Mouse (Mus musculus) CH12.LX (cell line): Measurements from ENCODE around the gene Dag1. TPM values are rescaled to one million over a fixed set of nuclear protein-coding genes. Genes with fewer than 3 reads are reported as not detected.

ENCODE experiments used
- DNase-seq: peaks from one replicate; pipeline ENCODE4 v3.0.0-alpha.2; 2013; ENCODE audit errors: extremely low read depth
- H3K27ac ChIP-seq: 2 replicates; pipeline ENCODE4 v1.5.1; 2012; ENCODE audit warnings: low read depth, mild to moderate bottlenecking, control low read depth, moderate library complexity; ENCODE audit not compliant: insufficient read depth
- H3K27me3 ChIP-seq: replicated peaks from 2 replicates; pipeline ENCODE3; 2012; ENCODE audit warnings: inconsistent platforms
- H3K36me3 ChIP-seq, 2 experiments: replicated peaks in 1 of 2; 2 replicates each; pipeline versions ENCODE3 to v1.6.1; 2012; ENCODE audit warnings: inconsistent platforms in 1 of 2, low read length in 1 of 2, mild to moderate bottlenecking in 1 of 2, mixed read lengths in 1 of 2, moderate library complexity in 1 of 2; ENCODE audit not compliant: control insufficient read depth in 1 of 2, insufficient read depth in 1 of 2
- H3K4me1 ChIP-seq, 2 experiments: 2 replicates each; pipeline ENCODE4 v1.6.1; 2012; ENCODE audit warnings: inconsistent platforms in 1 of 2, moderate library complexity in 1 of 2; ENCODE audit not compliant: insufficient read depth in 2 of 2, control insufficient read depth in 1 of 2
- H3K4me2 ChIP-seq: 2 replicates; pipeline ENCODE4 v1.6.1; 2012; ENCODE audit warnings: low read depth, mild to moderate bottlenecking, control low read depth; ENCODE audit not compliant: poor library complexity, insufficient read depth, severe bottlenecking
- H3K4me3 ChIP-seq, 3 experiments: fragments of 150-350 bp in 1 of 3; sonication (generic) in 1 of 3; replicated peaks in 1 of 3; 2 replicates each; pipeline versions ENCODE3 to v1.5.1; 2011 to 2012; ENCODE audit warnings: low read depth in 2 of 3, low read length in 2 of 3, mild to moderate bottlenecking in 2 of 3, moderate library complexity in 2 of 3, control low read depth in 1 of 3, improper control_type of control experiment in 1 of 3, inconsistent platforms in 1 of 3, mixed read lengths in 1 of 3; ENCODE audit not compliant: poor library complexity in 1 of 3
- H3K79me2 ChIP-seq: replicated peaks from 2 replicates; pipeline ENCODE4 v1.6.1; 2012; ENCODE audit warnings: mild to moderate bottlenecking, moderate library complexity; ENCODE audit not compliant: control insufficient read depth, poor library complexity, insufficient read depth, severe bottlenecking; ENCODE audit errors: extremely low read depth
- H3K9ac ChIP-seq: 2 replicates; pipeline ENCODE4 v1.6.1; 2012; ENCODE audit warnings: low read depth, mild to moderate bottlenecking, control low read depth, moderate library complexity; ENCODE audit not compliant: insufficient read depth
- H3K9me3 ChIP-seq: replicated peaks from 2 replicates; pipeline ENCODE3; 2012; ENCODE audit warnings: low read length, inconsistent platforms, mixed read lengths
- BHLHE40 ChIP-seq: IDR thresholded peaks from 2 replicates; pipeline ENCODE4 v1.6.1; 2011; ENCODE audit warnings: mild to moderate bottlenecking, low read depth, low read length, improper control_type of control experiment
- CHD1 ChIP-seq: IDR thresholded peaks from 2 replicates; pipeline ENCODE4 v1.6.1; 2012; ENCODE audit warnings: low read depth, low read length, improper control_type of control experiment, inconsistent platforms
- CHD2 ChIP-seq: IDR thresholded peaks from 2 replicates; pipeline ENCODE4 v1.6.1; 2011; ENCODE audit warnings: low read length, improper control_type of control experiment
- CTCF ChIP-seq, 2 experiments: IDR thresholded peaks in 1 of 2; conservative IDR thresholded peaks in 1 of 2; 2 replicates each; pipeline ENCODE4 v1.5.1; 2011 to 2012; ENCODE audit warnings: low read depth in 2 of 2, low read length in 2 of 2, improper control_type of control experiment in 1 of 2, inconsistent platforms in 1 of 2, mild to moderate bottlenecking in 1 of 2, moderate library complexity in 1 of 2
- ELF1 ChIP-seq: IDR thresholded peaks from 2 replicates; pipeline ENCODE4 v1.6.1; 2014; ENCODE audit warnings: low read depth, mild to moderate bottlenecking, inconsistent platforms, low read length, improper control_type of control experiment
- ETS1 ChIP-seq: conservative IDR thresholded peaks from 2 replicates; pipeline ENCODE4 v1.6.1; 2012; ENCODE audit warnings: low read depth, mild to moderate bottlenecking, inconsistent platforms, low read length, improper control_type of control experiment, moderate library complexity
- GABPA ChIP-seq: IDR thresholded peaks from 2 replicates; pipeline ENCODE4 v1.6.1; 2012; ENCODE audit warnings: low read depth, low read length, improper control_type of control experiment, inconsistent platforms; ENCODE audit not compliant: insufficient replicate concordance
- HCFC1 ChIP-seq: IDR thresholded peaks from 2 replicates; pipeline ENCODE4 v1.6.1; 2012; ENCODE audit warnings: low read depth, mild to moderate bottlenecking, inconsistent platforms, low read length, improper control_type of control experiment
- IRF4 ChIP-seq: IDR thresholded peaks from 2 replicates; pipeline ENCODE4 v1.6.1; 2014; ENCODE audit warnings: low read depth, mild to moderate bottlenecking, inconsistent platforms, low read length, improper control_type of control experiment
- JUN ChIP-seq: IDR thresholded peaks from 2 replicates; pipeline ENCODE4 v1.6.1; 2011; ENCODE audit warnings: low read depth, mild to moderate bottlenecking, low read length, improper control_type of control experiment, moderate library complexity; ENCODE audit not compliant: insufficient read depth
- JUND ChIP-seq: conservative IDR thresholded peaks from 2 replicates; pipeline ENCODE4 v1.6.1; 2011; ENCODE audit warnings: low read depth, low read length, improper control_type of control experiment
- KAT2A ChIP-seq: IDR thresholded peaks from 2 replicates; pipeline ENCODE4 v1.6.1; 2012; ENCODE audit warnings: low read length, improper control_type of control experiment, inconsistent platforms; ENCODE audit not compliant: insufficient replicate concordance
- MAFK ChIP-seq: IDR thresholded peaks from 2 replicates; pipeline ENCODE4 v1.6.1; 2011; ENCODE audit warnings: low read length, improper control_type of control experiment; ENCODE audit not compliant: insufficient replicate concordance
- MEF2A ChIP-seq: IDR thresholded peaks from 2 replicates; pipeline ENCODE4 v1.6.1; 2014; ENCODE audit warnings: low read depth, mild to moderate bottlenecking, inconsistent platforms, low read length, improper control_type of control experiment, borderline replicate concordance
- MXI1 ChIP-seq: IDR thresholded peaks from 2 replicates; pipeline ENCODE4 v1.6.1; 2011; ENCODE audit warnings: mild to moderate bottlenecking, low read depth, low read length, improper control_type of control experiment
- NELFE ChIP-seq: IDR thresholded peaks from 2 replicates; pipeline ENCODE4 v1.6.1; 2011; ENCODE audit warnings: low read depth, low read length, improper control_type of control experiment
- NRF1 ChIP-seq: IDR thresholded peaks from 2 replicates; pipeline ENCODE4 v1.6.1; 2014; ENCODE audit warnings: low read depth, mild to moderate bottlenecking, inconsistent platforms, low read length, improper control_type of control experiment, moderate library complexity
- PAX5 ChIP-seq: IDR thresholded peaks from 2 replicates; pipeline ENCODE4 v1.6.1; 2012; ENCODE audit warnings: low read length, inconsistent platforms, mixed read lengths
- POLR2A ChIP-seq: IDR thresholded peaks from 2 replicates; pipeline ENCODE4 v1.6.1; 2011; ENCODE audit warnings: low read depth, mild to moderate bottlenecking, improper control_type of control experiment, low read length
- POLR2AphosphoS2 ChIP-seq: IDR thresholded peaks from 2 replicates; pipeline ENCODE4 v1.6.1; 2011; ENCODE audit warnings: low read depth, low read length, improper control_type of control experiment
- RAD21 ChIP-seq: IDR thresholded peaks from 2 replicates; pipeline ENCODE4 v1.6.1; 2011; ENCODE audit warnings: low read depth, mild to moderate bottlenecking, low read length, improper control_type of control experiment, moderate library complexity
- RCOR1 ChIP-seq: conservative IDR thresholded peaks from 2 replicates; pipeline ENCODE4 v1.6.1; 2012; ENCODE audit warnings: low read depth, mild to moderate bottlenecking, inconsistent platforms, low read length, improper control_type of control experiment
- SMC3 ChIP-seq: IDR thresholded peaks from 2 replicates; pipeline ENCODE4 v1.6.1; 2011; ENCODE audit warnings: low read depth, low read length, improper control_type of control experiment
- TBP ChIP-seq: conservative IDR thresholded peaks from 2 replicates; pipeline ENCODE4 v1.6.1; 2011; ENCODE audit warnings: low read depth, low read length, improper control_type of control experiment
- TCF12 ChIP-seq: IDR thresholded peaks from 2 replicates; pipeline ENCODE4 v1.6.1; 2014; ENCODE audit warnings: low read depth, mild to moderate bottlenecking, inconsistent platforms, low read length, improper control_type of control experiment
- UBTF ChIP-seq: IDR thresholded peaks from 2 replicates; pipeline ENCODE4 v1.6.1; 2012; ENCODE audit warnings: low read depth, mild to moderate bottlenecking, inconsistent platforms, low read length, improper control_type of control experiment, moderate library complexity
- USF1 ChIP-seq: IDR thresholded peaks from 2 replicates; pipeline ENCODE4 v1.6.1; 2014; ENCODE audit warnings: low read depth, mild to moderate bottlenecking, inconsistent platforms, low read length, improper control_type of control experiment
- USF2 ChIP-seq: conservative IDR thresholded peaks from 2 replicates; pipeline ENCODE4 v1.6.1; 2011; ENCODE audit warnings: low read depth, low read length, improper control_type of control experiment
- ZC3H11A ChIP-seq: IDR thresholded peaks from 2 replicates; pipeline ENCODE4 v1.6.1; 2012; ENCODE audit warnings: low read depth, mild to moderate bottlenecking, inconsistent platforms, low read length, improper control_type of control experiment
- ZNF384 ChIP-seq: IDR thresholded peaks from 2 replicates; pipeline ENCODE4 v1.6.1; 2012; ENCODE audit warnings: low read depth, low read length, improper control_type of control experiment, inconsistent platforms
- dilution Hi-C: fragments of 300-500 bp; cut with MboI; formaldehyde crosslinking; loops from 2 replicates; pipeline ENCODE4 v1.14.3; 2020; ENCODE audit warnings: low sequenced_read_pairs; ENCODE audit not compliant: extremely low pct_unique_long_range_greater_than_20kb, extremely low pct_ligation_motif_present
- in situ Hi-C: fragments of 300-500 bp; cut with MboI; formaldehyde crosslinking; loops from 3 replicates; pipeline ENCODE4 v1.14.3; 2019; ENCODE audit warnings: low sequenced_read_pairs, low pct_ligation_motif_present, low pct_unique_long_range_greater_than_20kb, mixed read lengths
- polyA plus RNA-seq: library from polyadenylated mRNA; unstranded; fragments of >175 nt; gene quantifications from 2 replicates; pipeline ENCODE4 v1.2.1, GENCODE M21; 2012; ENCODE audit warnings: low read depth; ENCODE audit not compliant: insufficient read length
- total RNA-seq, 2 experiments: library from RNA; depleted of rRNA; stranded (reverse); fragments of 300-350 nt in 1 of 2; fragments of >200 nt in 1 of 2; gene quantifications; 2 replicates each; pipeline ENCODE4 v1.2.3; 2012 to 2014

Dag1 gene
- total and polyA plus RNA-seq, 3 experiments: 1.7 to 5.7 (median 3.9) TPM

- Histone ChIP-seq H3K36me3 (no peaks in the 10 kb centered on the region), H3K9ac (no peak overlapping the region), H3K9me3 (no peaks in the 10 kb centered on the region), H3K4me2 (no peak overlapping the region), H3K79me2 (no peaks in the 10 kb centered on the region), H3K4me3 (no peak overlapping the region), H3K27ac (no peak overlapping the region), H3K27me3 (peaks cover 7% of the 10 kb centered on the region), H3K4me1 (peaks cover 0 to 8% of the 10 kb centered on the region in 2 experiments; a peak in 2 of 4 replicates)
- dilution Hi-C loops (no loop called here), in situ Hi-C loops (loop anchor here (10.0 kb wide), 1 partner anchor 175 kb away; no protein-coding TSS in a partner anchor)
- DNase-seq: no peak
- TF ChIP-seq KAT2A (no peak), POLR2A (no peak), USF1 (no peak), GABPA (no peak), HCFC1 (no peak), TBP (no peak), BHLHE40 (no peak), TCF12 (no peak), POLR2AphosphoS2 (no peak), ETS1 (no peak), PAX5 (no peak)
Observed at GRCm38 (mm10) chr9:108280071-108280828, 16.5 kb upstream of the Dag1 start.

- in situ Hi-C loops: no loop called here
- H3K9ac ChIP-seq: no peak overlapping the region
- H3K27ac ChIP-seq: no peak overlapping the region
- TF ChIP-seq TCF12: no peak
- no peak for TF ChIP-seq HCFC1
- TF ChIP-seq RAD21: peak; percentile 70
- peak; percentile 75 to 84 for TF ChIP-seq CTCF (conservative IDR thresholded peaks at IDR 0.05 in 1 of 2, IDR thresholded peaks at IDR 0.05 in 1 of 2; ENCODE audit: low read depth in 2 of 2, low read length in 2 of 2)
- TF ChIP-seq NELFE: no peak
- no peak for TF ChIP-seq NRF1
- no peak for TF ChIP-seq JUND
- TF ChIP-seq CHD1: no peak
- TF ChIP-seq UBTF: no peak
- no peak for TF ChIP-seq ELF1
- TF ChIP-seq JUN: no peak
- no peak for TF ChIP-seq IRF4
- TF ChIP-seq MEF2A: no peak
- no peak for TF ChIP-seq MAFK
- no peak for TF ChIP-seq RCOR1
- TF ChIP-seq MXI1: no peak
- no peak for TF ChIP-seq KAT2A
- no peak for TF ChIP-seq USF2
- no peak for TF ChIP-seq ETS1
- no peak for TF ChIP-seq POLR2A
- TF ChIP-seq ZNF384: no peak
- 0 out of 2 replicates have a peak, but pooled peaks have one; percentile 42 for TF ChIP-seq TBP
- no peak for TF ChIP-seq PAX5
- no peak for TF ChIP-seq ZC3H11A
- TF ChIP-seq CHD2: no peak
- peak; percentile 52 for TF ChIP-seq SMC3
Observed at GRCm38 (mm10) chr9:108278697-108279450, 15.1 kb upstream of the Dag1 start.

More at GRCm38 (mm10) chr9:108278697-108279450, 15.1 kb upstream of the Dag1 start:
- Histone ChIP-seq H3K9me3 (no peaks in the 10 kb centered on the region), H3K27me3 (peaks cover 15% of the 10 kb centered on the region), H3K79me2 (no peaks in the 10 kb centered on the region), H3K4me3 (no peak overlapping the region), H3K4me2 (no peak overlapping the region), H3K36me3 (no peaks in the 10 kb centered on the region), H3K4me1 (peaks cover 0 to 8% of the 10 kb centered on the region in 2 experiments; a peak in 2 of 4 replicates)
- dilution Hi-C loops: no loop called here
- peak; percentile 64 for DNase-seq
